Mouse (Mus musculus) spleen, postnatal 36 days (tissue): Measurements from ENCODE around the gene Tnfrsf1a.
"Not testable (repeated sequence)": the region's sequence is repeated elsewhere in the genome, so short reads cannot be mapped to it uniquely, and the experiment has no call there.

ENCODE experiments used
- DNase-seq, 2 experiments: peaks; one replicate each; pipeline ENCODE4 v3.0.0; 2022; ENCODE audit warnings: low spot score in 2 of 2, mixed read lengths in 1 of 2

Tnfrsf1a gene

DNA sequence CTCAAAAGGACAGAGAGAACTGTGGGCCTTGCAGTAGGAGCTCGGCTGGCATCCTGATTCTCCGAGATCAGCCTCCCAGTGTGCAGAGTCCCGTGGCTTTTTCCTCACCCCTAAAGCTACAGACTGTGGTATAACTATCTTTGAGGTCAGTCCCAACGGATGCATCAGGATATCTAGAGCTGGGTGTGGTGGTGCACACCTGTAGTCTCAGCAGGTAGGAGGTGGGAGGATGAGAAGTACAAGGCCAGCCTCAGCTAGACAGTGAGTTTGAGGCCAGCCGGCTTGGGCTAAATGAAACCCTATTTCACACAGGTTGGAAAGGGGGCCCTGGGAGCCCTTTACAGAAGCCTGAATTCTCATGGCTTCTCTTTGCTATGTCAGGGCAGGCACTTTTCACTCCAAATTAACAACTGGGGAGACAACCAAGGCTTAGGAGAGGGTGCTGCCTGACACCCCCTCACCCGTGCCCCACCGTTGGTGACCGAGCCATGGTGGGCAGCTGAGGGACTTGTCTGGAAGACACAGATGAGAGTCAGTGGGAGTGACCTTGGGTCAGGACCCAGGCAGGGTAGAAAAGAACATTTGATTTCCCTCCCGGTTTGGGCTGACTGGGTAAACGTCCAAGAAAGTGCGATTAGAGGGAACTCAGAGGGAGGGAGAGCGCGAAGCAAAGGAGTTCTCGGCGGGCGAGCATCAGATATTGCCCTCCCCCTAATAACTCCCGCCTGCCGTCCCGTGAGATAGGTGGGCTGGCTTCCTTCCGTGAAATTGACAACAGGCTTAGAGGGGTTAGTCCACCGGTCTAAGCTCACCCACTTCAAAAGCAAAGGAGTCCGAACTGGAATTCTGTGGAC lies at the start of gene Tnfrsf1a:
Gene Tnfrsf1a, plus strand, starts transcription at position 642 of the 854 bp plus-strand sequence.
- DNase-seq: no peak

- DNase-seq: no peak
These were observed 48.2 kb upstream of the Tnfrsf1a start for GRCm38 (mm10) chr6:125300982-125301381.

DNA sequence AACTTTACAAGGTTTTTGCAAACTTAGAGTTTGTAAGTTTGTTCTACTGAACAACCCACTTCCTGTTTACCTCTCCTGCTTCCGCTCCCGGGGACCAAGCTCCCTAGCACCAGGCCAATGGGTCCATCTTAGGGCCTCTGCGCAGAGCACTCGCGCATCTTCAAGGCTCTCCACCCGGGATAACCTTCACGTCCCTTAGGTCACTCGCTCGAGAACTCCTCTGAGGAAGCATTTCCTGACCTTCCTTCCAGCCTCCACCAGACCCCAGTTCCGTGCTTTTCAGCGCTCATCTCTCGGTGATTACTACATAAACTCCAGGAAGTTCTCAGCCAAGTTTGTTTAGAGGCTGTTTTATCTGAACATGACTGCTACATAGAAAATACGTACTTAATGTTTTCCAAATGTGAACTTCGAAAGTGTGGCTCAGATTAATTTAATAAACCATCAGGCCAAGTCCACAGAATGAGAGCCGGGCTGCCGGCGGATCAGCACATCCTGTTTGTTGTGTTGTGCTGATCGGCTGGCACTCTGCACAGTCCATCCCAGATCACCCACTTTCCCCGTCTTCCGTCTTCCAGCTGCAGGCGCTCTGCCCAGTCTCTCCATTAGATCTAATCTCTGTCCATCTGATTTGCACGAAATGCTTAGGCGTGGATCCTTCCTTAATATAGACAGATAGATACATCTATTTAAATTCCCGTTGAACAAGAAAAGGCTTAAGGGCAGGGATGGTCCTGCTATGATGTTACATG lies 46.8 kb upstream of the Tnfrsf1a start:
- peak in 1 of 2 experiments; percentile 11 for DNase-seq

DNA sequence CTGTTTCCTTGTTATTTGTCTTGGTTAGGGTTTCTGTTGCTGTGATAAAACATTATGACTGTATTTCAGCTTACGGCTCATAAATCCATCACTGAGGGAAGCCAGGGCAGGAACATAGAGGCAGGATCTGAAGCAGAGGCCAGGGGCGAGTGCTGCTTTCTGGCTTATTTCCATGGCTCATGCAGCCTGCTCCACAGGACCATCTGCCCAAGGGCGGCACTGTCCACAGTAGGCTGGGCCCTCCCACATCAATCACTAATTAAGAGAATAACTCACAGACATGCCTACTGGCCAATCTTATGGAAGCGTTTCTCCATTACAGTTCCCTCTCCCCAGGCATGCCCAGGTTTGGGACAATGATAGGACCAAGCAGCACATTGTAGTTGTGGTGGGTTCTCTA lies 45.9 kb upstream of the Tnfrsf1a start:
- no peak for DNase-seq

- DNase-seq: not testable (repeated sequence)
These were observed 44.8 kb upstream of the Tnfrsf1a start for GRCm38 (mm10) chr6:125304408-125304807.

- DNase-seq: no peak
These were observed 43.7 kb upstream of the Tnfrsf1a start for GRCm38 (mm10) chr6:125305465-125305864.

- no peak for DNase-seq
These were observed 42.1 kb upstream of the Tnfrsf1a start for GRCm38 (mm10) chr6:125307091-125307490.

- DNase-seq: no peak
These were observed 40.2 kb upstream of the Tnfrsf1a start for GRCm38 (mm10) chr6:125308921-125309320.

DNA sequence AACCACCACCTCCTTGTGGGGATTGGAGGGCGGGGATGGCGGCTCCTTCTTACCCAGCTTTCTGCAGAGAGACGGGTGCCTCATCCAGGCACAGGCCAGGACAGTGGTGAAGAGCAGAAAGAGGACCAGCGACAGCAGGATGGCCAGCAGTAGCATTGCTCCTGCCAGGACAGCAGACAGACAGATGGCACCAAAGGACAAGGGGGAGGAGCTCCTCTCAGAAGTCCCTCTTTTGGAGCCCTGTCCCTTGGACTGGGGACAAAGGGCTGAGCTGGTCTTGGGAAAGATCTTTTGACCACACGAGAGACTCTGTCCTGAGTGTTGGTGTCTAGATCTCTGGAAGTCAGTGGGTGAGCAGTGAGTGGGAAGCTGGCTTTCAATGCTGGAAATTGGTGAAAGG lies 39.8 kb upstream of the Tnfrsf1a start:
- no peak for DNase-seq

DNA sequence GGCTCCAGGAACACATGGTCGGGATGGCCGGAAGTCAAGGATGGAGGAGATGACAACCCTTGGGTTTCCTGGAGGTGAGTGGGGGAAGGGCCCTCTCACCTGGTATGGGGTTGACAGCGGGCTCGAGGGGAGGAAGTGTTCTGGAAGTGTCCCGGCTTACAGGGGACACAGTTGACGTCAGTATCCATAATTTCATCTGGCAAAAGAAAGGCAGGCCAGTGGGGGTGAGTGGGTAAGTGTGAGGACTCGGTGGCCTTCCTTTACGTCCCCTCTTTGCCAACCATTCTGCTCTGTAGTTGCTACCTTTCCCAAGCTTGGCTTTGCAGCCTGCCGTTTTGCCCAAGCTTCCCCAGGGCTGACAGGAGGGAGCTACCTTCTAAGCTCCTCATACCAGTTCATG lies 37.0 kb upstream of the Tnfrsf1a start:
- no peak for DNase-seq

- no peak for DNase-seq
These were observed 36.4 kb upstream of the Tnfrsf1a start for GRCm38 (mm10) chr6:125312581-125313355.

- DNase-seq: peak; percentile 48 to 54
These were observed 35.5 kb upstream of the Tnfrsf1a start, which contains the start of gene Ltbr for GRCm38 (mm10) chr6:125313546-125314230. Gene Ltbr (minus strand): TSS chr6:125313885.

DNA sequence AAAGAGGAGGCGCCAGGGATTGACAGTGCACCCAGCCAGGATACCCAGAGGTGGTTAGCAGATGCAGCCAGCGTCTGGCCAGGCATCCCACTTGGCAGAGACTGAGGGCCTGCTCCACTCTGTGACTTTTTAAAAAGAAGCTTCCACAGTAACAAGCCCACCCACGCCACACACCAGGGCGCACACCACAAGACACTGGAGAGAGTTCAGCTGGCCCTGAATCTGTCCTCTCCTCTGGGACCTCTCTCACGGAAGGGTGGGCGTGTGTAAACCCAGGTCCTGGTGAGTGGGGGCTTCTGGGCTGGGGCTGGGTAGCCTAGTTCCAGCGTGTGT lies 35.0 kb upstream of the Tnfrsf1a start:
- no peak for DNase-seq

GRCm38 (mm10) chr6:125314746-125315145 lies 34.4 kb upstream of the Tnfrsf1a start:
- no peak for DNase-seq

DNA sequence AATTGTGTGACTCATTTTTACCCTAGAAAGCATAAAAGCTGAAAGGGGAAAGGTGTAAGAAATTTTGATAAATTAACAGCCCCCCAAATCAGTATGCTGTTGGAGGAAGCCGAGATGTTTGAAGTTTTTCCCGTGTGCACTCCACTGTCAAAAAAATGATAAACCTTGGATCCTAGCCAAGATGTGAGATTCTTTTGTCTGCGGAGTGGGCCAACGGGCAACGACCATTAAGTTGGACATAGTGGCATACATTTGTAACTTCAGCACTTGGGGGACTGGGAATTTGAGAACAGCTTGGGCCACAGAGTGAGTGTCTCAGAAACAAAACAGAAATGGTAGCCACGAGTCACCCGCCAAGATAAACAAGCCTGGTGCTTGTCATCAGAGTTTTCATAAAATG lies 32.1 kb upstream of the Tnfrsf1a start:
- no peak for DNase-seq

- no peak for DNase-seq
These were observed 29.9 kb upstream of the Tnfrsf1a start for GRCm38 (mm10) chr6:125318981-125319918.

GRCm38 (mm10) chr6:125319919-125320296 lies 29.3 kb upstream of the Tnfrsf1a start:
- no peak for DNase-seq

DNA sequence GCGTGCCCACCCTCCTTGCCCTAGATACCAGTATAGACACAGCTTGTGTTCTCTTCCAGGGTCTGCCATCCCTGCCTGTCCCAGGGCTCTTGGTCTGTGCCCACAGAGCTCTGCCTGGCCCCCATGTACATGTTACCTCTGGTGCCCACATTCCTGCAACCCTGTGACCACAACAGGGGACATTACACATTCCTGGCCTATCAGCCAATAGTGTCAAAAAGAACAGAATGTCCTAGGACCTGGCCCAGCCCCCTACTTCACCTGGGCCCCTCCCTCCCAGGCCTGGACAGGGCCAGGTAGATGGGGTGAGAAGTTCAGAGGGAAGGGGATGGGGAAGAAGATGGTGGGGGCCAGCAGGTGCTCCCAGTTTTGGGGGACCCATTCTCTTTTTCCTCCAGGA lies 28.8 kb upstream of the Tnfrsf1a start, which contains the start of gene Scnn1a:
Gene Scnn1a, plus strand, starts transcription at position 337 of the 400 bp plus-strand sequence.
- DNase-seq: no peak

DNA sequence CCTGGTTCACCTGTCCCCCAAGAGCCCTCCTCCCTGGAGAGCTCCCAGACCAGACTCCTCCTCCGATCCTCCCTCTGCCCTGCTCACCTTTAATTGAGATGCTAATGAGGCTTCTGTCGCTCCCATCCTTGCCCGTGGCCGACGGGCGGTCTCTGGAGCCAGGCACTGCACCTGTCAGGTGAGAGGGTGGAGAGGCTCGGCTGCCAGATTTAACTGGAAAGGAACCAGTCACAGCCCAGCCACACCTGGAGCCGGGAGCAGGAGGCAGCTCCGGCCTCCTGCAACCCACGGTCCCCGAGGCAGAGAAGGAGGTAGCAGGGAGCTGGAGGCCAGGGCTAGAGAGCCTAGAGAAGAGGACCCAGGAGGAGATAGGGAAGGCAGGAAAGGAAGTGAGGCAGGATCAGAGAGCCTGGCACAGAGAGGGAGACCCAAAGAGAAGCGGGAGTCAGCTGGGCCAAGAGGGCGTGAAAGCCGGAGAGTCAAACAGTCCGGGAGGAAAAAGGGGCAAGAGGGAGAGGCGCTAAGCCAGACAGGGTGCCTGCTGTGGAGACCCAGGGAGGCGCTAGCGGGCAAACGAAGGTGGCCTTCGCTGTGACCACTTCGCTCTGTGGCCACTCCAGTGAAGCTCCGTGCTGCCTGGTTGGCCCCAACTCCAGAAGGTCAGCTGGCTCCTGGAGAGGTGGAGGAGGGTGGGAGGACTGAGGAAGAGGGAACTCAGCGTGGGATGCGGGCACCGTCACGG lies 27.9 kb upstream of the Tnfrsf1a start:
- no peak for DNase-seq

- DNase-seq: no peak
These were observed 26.4 kb upstream of the Tnfrsf1a start for GRCm38 (mm10) chr6:125322794-125323193.
